Mouse (Mus musculus): ENCODE measurements around the gene Gnl2.

GRCm38 (mm10) chr4:125002978-125003377 lies 13.4 kb upstream of the Gnl2 start:
- TF ChIP-seq CTCF (IDR thresholded peaks at IDR 0.05; ENCODE audit: insufficient read depth, low read depth, low read length), result no peak
- TF ChIP-seq POLR2A (IDR thresholded peaks at IDR 0.05; ENCODE audit: insufficient read depth, low read depth, low read length), result no peak
